Mouse (Mus musculus): ENCODE data around the gene Atg9b. TPM values are rescaled to one million over a fixed set of nuclear protein-coding genes. Genes with fewer than 3 reads are reported as not detected.
"Not testable (repeated sequence)": the region's sequence is repeated elsewhere in the genome, so short reads cannot be mapped to it uniquely, and the experiment has no call there.

The Atg9b gene
- polyA plus RNA-seq, 1 experiment from 2014 or later: 2.8 TPM

GRCm38 (mm10) chr5:24401969-24402368, 10.0 kb upstream of the Atg9b start:
- peaks cover 65% of the 10 kb centered on the region for H3K36me3 ChIP-seq
- WGBS: 80% methylated on average over 9 of the region's 9 CpGs

GRCm38 (mm10) chr5:24400911-24401605, 9.1 kb upstream of the Atg9b start:
- Histone ChIP-seq H3K4me1 (no peaks in the 10 kb centered on the region), H3K36me3 (peaks cover 56% of the 10 kb centered on the region), H3K27me3 (no peaks in the 10 kb centered on the region), H3K9me3 (no peaks in the 10 kb centered on the region), H3K9ac (no peak overlapping the region), H3K27ac (no peak overlapping the region), H3K4me2 (no peak overlapping the region), H3K4me3 (no peak overlapping the region)
- ATAC-seq (ENCODE audit: insufficient number of reproducible peaks, low FRiP score, low TSS enrichment, low read depth): no peak
- 92% methylated on average over 5 of the region's 5 CpGs for WGBS

More at GRCm38 (mm10) chr5:24401969-24402368, 10.0 kb upstream of the Atg9b start:
- no peak overlapping the region for H3K9ac ChIP-seq
- H3K9me3 ChIP-seq: no peaks in the 10 kb centered on the region
- ATAC-seq (ENCODE audit: insufficient number of reproducible peaks, low FRiP score, low TSS enrichment, low read depth): no peak
- no peak overlapping the region for H3K27ac ChIP-seq
- no peaks in the 10 kb centered on the region for H3K27me3 ChIP-seq
- no peak overlapping the region for H3K4me2 ChIP-seq
- H3K4me1 ChIP-seq: no peaks in the 10 kb centered on the region
- no peak overlapping the region for H3K4me3 ChIP-seq

- Histone ChIP-seq H3K9me3 (no peaks in the 10 kb centered on the region), H3K27me3 (no peaks in the 10 kb centered on the region), H3K27ac (no peak overlapping the region), H3K4me3 (no peak overlapping the region), H3K36me3 (peaks cover 50% of the 10 kb centered on the region), H3K4me2 (no peak overlapping the region), H3K9ac (no peak overlapping the region), H3K4me1 (no peaks in the 10 kb centered on the region)
- ATAC-seq (ENCODE audit: insufficient number of reproducible peaks, low FRiP score, low TSS enrichment, low read depth): no peak
- 83% methylated on average over 11 of the region's 11 CpGs for WGBS
These were observed 8.4 kb upstream of the Atg9b start for GRCm38 (mm10) chr5:24400362-24400761.

GRCm38 (mm10) chr5:24399686-24400085, 7.7 kb upstream of the Atg9b start:
- ATAC-seq (ENCODE audit: insufficient number of reproducible peaks, low FRiP score, low TSS enrichment, low read depth): no peak; the same call in 1 of the 2 replicates
- Histone ChIP-seq H3K4me1 (no peaks in the 10 kb centered on the region), H3K9me3 (no peaks in the 10 kb centered on the region), H3K27me3 (no peaks in the 10 kb centered on the region), H3K9ac (no peak overlapping the region), H3K4me2 (no peak overlapping the region), H3K4me3 (no peak overlapping the region), H3K27ac (no peak overlapping the region), H3K36me3 (peaks cover 46% of the 10 kb centered on the region)
- WGBS: 80% methylated on average over 10 of the region's 10 CpGs

GRCm38 (mm10) chr5:24396254-24396653, 4.3 kb upstream of the Atg9b start:
- not testable (repeated sequence) for H3K9me3 ChIP-seq; ATAC-seq (ENCODE audit: insufficient number of reproducible peaks, low FRiP score, low TSS enrichment, low read depth); H3K27me3 ChIP-seq; H3K27ac ChIP-seq; H3K4me1 ChIP-seq; H3K9ac ChIP-seq; H3K4me3 ChIP-seq; H3K4me2 ChIP-seq
- H3K36me3 ChIP-seq: peaks cover 14% of the 10 kb centered on the region
- 86% methylated on average over 6 of the region's 6 CpGs for WGBS

GRCm38 (mm10) chr5:24394165-24394894, 2.4 kb upstream of the Atg9b start:
- H3K9ac ChIP-seq: no peak overlapping the region
- peaks cover 8% of the 10 kb centered on the region; the same call in 1 of the 2 replicates for H3K4me1 ChIP-seq
- peak overlapping the region; percentile 51 for H3K4me2 ChIP-seq
- H3K9me3 ChIP-seq: no peaks in the 10 kb centered on the region
- H3K4me3 ChIP-seq: peak overlapping the region; percentile 64
- WGBS: under 1% methylated on average over 36 of the region's 36 CpGs
- peak overlapping the region; percentile 85 for H3K27ac ChIP-seq
- ATAC-seq (ENCODE audit: insufficient number of reproducible peaks, low FRiP score, low TSS enrichment, low read depth): peak; percentile 96
- no peaks in the 10 kb centered on the region for H3K36me3 ChIP-seq
- 0 out of 2 replicates have a peak, but pooled peaks cover 6% of the 10 kb centered on the region for H3K27me3 ChIP-seq

- peak within 1 kb of the TSS; percentile 51 for H3K4me2 ChIP-seq
- H3K9ac ChIP-seq: no peak within 1 kb of the TSS
- ATAC-seq (ENCODE audit: insufficient number of reproducible peaks, low FRiP score, low TSS enrichment, low read depth): no peak
These were observed 1.6 kb upstream of the Atg9b start, which contains the start of gene Abcb8 for GRCm38 (mm10) chr5:24393392-24393997. Gene Abcb8, plus strand, starts transcription at chr5:24393663.

GRCm38 (mm10) chr5:24392724-24393123, 781 bp upstream of the Atg9b start:
- Histone ChIP-seq H3K27me3 (peaks cover 14% of the 10 kb centered on the region; the same call in 1 of the 2 replicates), H3K27ac (no peak overlapping the region), H3K9ac (no peak overlapping the region), H3K36me3 (no peaks in the 10 kb centered on the region), H3K9me3 (no peaks in the 10 kb centered on the region), H3K4me1 (peaks cover 16% of the 10 kb centered on the region), H3K4me3 (no peak overlapping the region), H3K4me2 (no peak overlapping the region)
- no peak for ATAC-seq (ENCODE audit: insufficient number of reproducible peaks, low FRiP score, low TSS enrichment, low read depth)
- 74% methylated on average over 7 of the region's 7 CpGs for WGBS

More at GRCm38 (mm10) chr5:24393392-24393997, 1.6 kb upstream of the Atg9b start, which contains the start of gene Abcb8:
- Histone ChIP-seq H3K27ac (peak within 1 kb of the TSS; percentile 85), H3K36me3 (no peaks in the 10 kb centered on the region), H3K9me3 (no peaks in the 10 kb centered on the region), H3K4me1 (peaks cover 8% of the 10 kb centered on the region; the same call in 1 of the 2 replicates), H3K27me3 (0 out of 2 replicates have a peak, but pooled peaks cover 6% of the 10 kb centered on the region), H3K4me3 (peak within 1 kb of the TSS; percentile 64)
- WGBS: 25% methylated on average over 7 of the region's 7 CpGs

- ATAC-seq (ENCODE audit: insufficient number of reproducible peaks, low FRiP score, low TSS enrichment, low read depth): no peak
- WGBS: 65% methylated on average over 4 of the region's 4 CpGs
These were observed 2.3 kb downstream of the Atg9b start for GRCm38 (mm10) chr5:24389658-24390020.

GRCm38 (mm10) chr5:24389011-24389657, 2.8 kb downstream of the Atg9b start:
- Histone ChIP-seq H3K27me3 (peaks cover 37% of the 10 kb centered on the region), H3K36me3 (no peaks in the 10 kb centered on the region), H3K9ac (no peak overlapping the region), H3K27ac (no peak overlapping the region), H3K4me2 (no peak overlapping the region), H3K9me3 (no peaks in the 10 kb centered on the region), H3K4me3 (no peak overlapping the region), H3K4me1 (peaks cover 32% of the 10 kb centered on the region)
- ATAC-seq (ENCODE audit: insufficient number of reproducible peaks, low FRiP score, low TSS enrichment, low read depth): no peak
- WGBS: 58% methylated on average over 7 of the region's 7 CpGs

More at GRCm38 (mm10) chr5:24389658-24390020, 2.3 kb downstream of the Atg9b start:
- Histone ChIP-seq H3K9me3 (no peaks in the 10 kb centered on the region), H3K27me3 (peaks cover 37% of the 10 kb centered on the region), H3K4me3 (no peak overlapping the region), H3K9ac (no peak overlapping the region), H3K36me3 (no peaks in the 10 kb centered on the region), H3K27ac (no peak overlapping the region), H3K4me1 (peaks cover 27% of the 10 kb centered on the region), H3K4me2 (no peak overlapping the region)

GRCm38 (mm10) chr5:24388246-24388915, 3.6 kb downstream of the Atg9b start:
- Histone ChIP-seq H3K27ac (no peak overlapping the region), H3K36me3 (no peaks in the 10 kb centered on the region), H3K9me3 (no peaks in the 10 kb centered on the region), H3K4me1 (peaks cover 32% of the 10 kb centered on the region), H3K27me3 (peaks cover 37% of the 10 kb centered on the region), H3K9ac (peak overlapping the region; percentile 44), H3K4me2 (peak overlapping the region; percentile 100), H3K4me3 (peak overlapping the region; percentile 48)
- no peak for ATAC-seq (ENCODE audit: insufficient number of reproducible peaks, low FRiP score, low TSS enrichment, low read depth)
- WGBS: 27% methylated on average over 26 of the region's 26 CpGs

Data from limb, embryonic 15.5 days (tissue).